Mouse (Mus musculus): Measurements from ENCODE around the gene Eml4. TPM values are rescaled to one million over a fixed set of nuclear protein-coding genes. Genes with fewer than 3 reads are reported as not detected.
A peak's percentile ranks its signal among the peaks of the same experiment; 100 is the strongest.

The Eml4 gene
- 48.1 and 49.3 TPM in 2 replicates for polyA plus RNA-seq (2014; fragmentation: Nextera tagmentation; extraction: Ambion mirVana)

DNA sequence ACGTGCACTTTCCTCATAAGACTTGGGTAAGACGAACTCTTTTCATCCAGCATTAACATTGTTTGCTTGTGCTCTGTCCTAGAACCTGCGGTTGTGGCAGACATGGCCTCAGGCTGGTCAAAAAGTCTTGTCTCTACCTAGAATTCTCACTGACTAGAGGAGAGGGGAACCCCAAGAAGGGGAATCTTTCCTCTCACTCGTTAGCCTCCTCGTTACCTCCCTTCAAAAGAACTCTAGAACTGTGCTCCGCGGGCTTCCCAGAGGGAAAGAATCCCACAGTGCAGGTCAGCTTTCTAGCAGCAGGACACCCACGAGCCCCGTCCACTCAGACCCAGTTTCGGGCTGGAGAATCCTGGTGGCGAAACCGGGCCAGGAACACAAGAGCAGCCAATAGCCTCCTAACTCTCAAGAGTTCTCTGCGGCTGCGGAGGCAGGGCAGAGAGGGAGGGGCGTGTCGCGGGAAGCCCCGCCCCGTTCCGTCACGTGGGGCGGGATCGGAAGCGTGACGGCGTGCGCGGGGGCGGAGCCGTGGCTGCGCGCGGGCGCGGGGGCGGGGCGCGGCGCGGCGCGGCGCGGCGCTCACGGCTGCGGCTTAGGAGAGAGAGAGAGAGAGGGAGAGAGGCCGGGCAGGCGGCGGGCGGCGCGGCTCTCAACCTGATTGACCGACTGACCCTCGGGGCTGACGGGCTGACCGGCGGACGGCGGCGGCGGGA is at the start of gene Eml4:
Eml4 (plus strand) TSS at position 553 of the 713 bp plus-strand sequence.
- 1% methylated on average over 51 of the region's 62 CpGs for WGBS
- H3K9ac ChIP-seq (ENCODE audit: low read length), result peak within 1 kb of the TSS; percentile 88
- H3K9me3 ChIP-seq (ENCODE audit: control insufficient read depth, low read length), result no peaks in the 10 kb centered on the region
- ATAC-seq (replicated peaks; ENCODE audit: low FRiP score), result peak; percentile 94
- no peaks in the 10 kb centered on the region for H3K36me3 ChIP-seq (ENCODE audit: control insufficient read depth, insufficient read depth, low read length)
- no peaks in the 10 kb centered on the region for H3K4me1 ChIP-seq (replicated peaks; ENCODE audit: control insufficient read depth, insufficient read depth, low read length)
- H3K27ac ChIP-seq (ENCODE audit: low read depth, low read length), result peak within 1 kb of the TSS; percentile 67
- H3K4me2 ChIP-seq (ENCODE audit: low read depth, low read length, severe bottlenecking), result peak within 1 kb of the TSS; percentile 70
- DNase-seq (ENCODE audit: low spot score), result peak; percentile 96
- no peaks in the 10 kb centered on the region for H3K27me3 ChIP-seq (ENCODE audit: control insufficient read depth, insufficient read depth, low read length)
- H3K4me3 ChIP-seq (ENCODE audit: low read depth, low read length), result peak within 1 kb of the TSS; percentile 89

DNA sequence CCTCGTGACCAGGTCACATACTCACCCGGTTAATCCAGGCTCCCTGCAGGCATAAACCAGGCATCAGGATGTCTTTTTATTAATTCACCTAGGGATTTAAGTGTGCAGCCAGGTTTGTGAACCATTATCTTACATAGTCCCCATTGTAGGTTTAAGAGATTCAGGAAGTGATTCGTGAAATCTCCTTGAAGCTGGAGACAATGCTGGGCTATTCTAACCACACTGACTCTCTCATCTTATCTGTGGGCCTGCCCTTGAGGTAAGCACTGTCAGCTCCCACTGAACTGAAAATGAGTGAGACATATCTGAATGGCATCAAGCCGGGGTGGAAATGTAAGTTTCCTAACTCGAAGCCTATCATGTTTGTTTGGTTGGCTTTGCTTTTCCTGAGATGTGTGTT is 49.3 kb upstream of the Eml4 start:
- WGBS, result 77% methylated on average over 5 of the region's 5 CpGs
- ATAC-seq (replicated peaks; ENCODE audit: low FRiP score) (no peak), DNase-seq (ENCODE audit: low spot score) (no peak)
- H3K4me2 ChIP-seq (ENCODE audit: low read depth, low read length, severe bottlenecking), result no peak overlapping the region
- H3K4me1 ChIP-seq (replicated peaks; ENCODE audit: control insufficient read depth, insufficient read depth, low read length), result no peaks in the 10 kb centered on the region
- no peak overlapping the region for H3K9ac ChIP-seq (ENCODE audit: low read length)
- no peak overlapping the region for H3K4me3 ChIP-seq (ENCODE audit: low read depth, low read length)
- H3K27me3 ChIP-seq (ENCODE audit: control insufficient read depth, insufficient read depth, low read length), result no peaks in the 10 kb centered on the region
- no peak overlapping the region for H3K27ac ChIP-seq (ENCODE audit: low read depth, low read length)
- no peaks in the 10 kb centered on the region for H3K36me3 ChIP-seq (ENCODE audit: control insufficient read depth, insufficient read depth, low read length)
- no peaks in the 10 kb centered on the region for H3K9me3 ChIP-seq (ENCODE audit: control insufficient read depth, low read length)

DNA sequence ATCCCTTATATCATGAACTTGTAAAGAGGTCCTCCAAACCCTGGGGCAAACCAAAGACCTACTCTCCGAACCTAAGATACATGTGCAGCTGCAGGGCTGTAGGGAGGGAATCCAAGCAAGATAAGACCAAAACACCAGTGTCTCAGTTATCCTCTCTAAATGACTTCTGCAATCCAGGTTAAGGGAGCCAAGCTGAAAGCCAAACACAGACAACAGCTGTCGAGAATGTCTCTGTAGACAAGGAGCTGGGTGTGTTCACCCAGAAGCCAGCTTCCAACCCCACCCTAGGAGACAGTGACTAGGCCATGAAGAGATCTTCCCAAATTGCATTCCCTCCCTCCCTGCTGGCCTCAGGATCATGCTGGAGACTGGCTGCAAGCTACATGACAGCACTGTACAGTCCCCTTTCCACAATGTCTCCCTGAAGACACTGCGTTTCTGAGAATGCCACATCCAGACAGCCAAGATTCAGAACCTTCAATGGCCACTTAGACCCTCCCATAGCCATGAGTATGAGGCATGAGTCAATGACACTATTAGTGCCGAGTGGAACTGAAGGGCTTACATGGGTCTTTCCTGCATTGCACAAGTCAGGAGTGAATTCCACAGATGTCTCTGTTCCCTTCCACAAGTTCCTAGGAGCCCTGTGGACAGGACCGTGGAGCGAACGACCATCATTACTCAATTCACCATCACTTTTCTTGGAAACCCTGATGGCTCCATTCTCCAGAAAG is 46.5 kb upstream of the Eml4 start:
- DNase-seq (ENCODE audit: low spot score) (no peak), ATAC-seq (replicated peaks; ENCODE audit: low FRiP score) (no peak)
- H3K4me2 ChIP-seq (ENCODE audit: low read depth, low read length, severe bottlenecking), result no peak overlapping the region
- no peaks in the 10 kb centered on the region for H3K4me1 ChIP-seq (replicated peaks; ENCODE audit: control insufficient read depth, insufficient read depth, low read length)
- no peaks in the 10 kb centered on the region for H3K27me3 ChIP-seq (ENCODE audit: control insufficient read depth, insufficient read depth, low read length)
- no peaks in the 10 kb centered on the region for H3K36me3 ChIP-seq (ENCODE audit: control insufficient read depth, insufficient read depth, low read length)
- H3K9me3 ChIP-seq (ENCODE audit: control insufficient read depth, low read length), result no peaks in the 10 kb centered on the region
- 92% methylated on average over 7 of the region's 7 CpGs for WGBS
- no peak overlapping the region for H3K9ac ChIP-seq (ENCODE audit: low read length)
- H3K27ac ChIP-seq (ENCODE audit: low read depth, low read length), result no peak overlapping the region
- no peak overlapping the region for H3K4me3 ChIP-seq (ENCODE audit: low read depth, low read length)

DNA sequence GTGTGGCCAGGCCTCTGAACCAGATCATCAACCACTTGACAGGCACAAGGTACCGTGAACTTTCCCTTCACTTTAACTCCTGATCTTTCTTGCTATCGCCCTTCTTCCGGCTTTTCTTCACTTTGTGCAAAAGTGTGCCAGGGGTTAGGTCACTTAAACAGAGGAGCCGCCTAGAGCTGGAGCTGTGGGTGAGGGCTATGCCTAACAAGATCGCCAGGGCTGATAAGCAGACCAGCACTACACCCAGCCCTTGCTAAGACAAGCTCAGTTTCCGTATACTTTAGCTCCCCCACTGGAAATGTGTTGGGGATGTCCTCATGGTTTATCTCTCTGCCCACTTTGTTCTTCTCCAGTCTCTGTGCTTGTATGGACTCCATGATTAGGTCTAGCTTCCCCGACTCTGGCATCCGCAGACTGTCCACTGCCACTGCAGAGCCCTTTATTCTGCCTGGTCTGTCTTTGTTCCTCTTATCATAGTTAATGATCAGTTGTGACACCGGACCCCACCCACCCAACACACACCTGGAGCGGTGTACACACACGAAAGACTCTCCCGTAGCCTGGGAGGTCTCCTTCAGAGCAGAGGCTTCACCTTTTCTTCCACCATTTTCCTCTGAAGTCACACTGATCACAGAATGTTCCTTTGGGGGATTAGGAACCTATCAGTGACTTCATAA is 43.6 kb upstream of the Eml4 start:
- H3K4me2 ChIP-seq (ENCODE audit: low read depth, low read length, severe bottlenecking), result no peak overlapping the region
- ATAC-seq (replicated peaks; ENCODE audit: low FRiP score), result no peak
- DNase-seq (ENCODE audit: low spot score), result no peak
- H3K4me3 ChIP-seq (ENCODE audit: low read depth, low read length), result no peak overlapping the region
- H3K9me3 ChIP-seq (ENCODE audit: control insufficient read depth, low read length), result no peaks in the 10 kb centered on the region
- no peaks in the 10 kb centered on the region for H3K27me3 ChIP-seq (ENCODE audit: control insufficient read depth, insufficient read depth, low read length)
- H3K9ac ChIP-seq (ENCODE audit: low read length), result no peak overlapping the region
- no peak overlapping the region for H3K27ac ChIP-seq (ENCODE audit: low read depth, low read length)
- H3K4me1 ChIP-seq (replicated peaks; ENCODE audit: control insufficient read depth, insufficient read depth, low read length), result peaks cover under 1% of the 10 kb centered on the region; the same call in 1 of the 2 replicates
- H3K36me3 ChIP-seq (ENCODE audit: control insufficient read depth, insufficient read depth, low read length), result no peaks in the 10 kb centered on the region
- 88% methylated on average over 12 of the region's 12 CpGs for WGBS

DNA sequence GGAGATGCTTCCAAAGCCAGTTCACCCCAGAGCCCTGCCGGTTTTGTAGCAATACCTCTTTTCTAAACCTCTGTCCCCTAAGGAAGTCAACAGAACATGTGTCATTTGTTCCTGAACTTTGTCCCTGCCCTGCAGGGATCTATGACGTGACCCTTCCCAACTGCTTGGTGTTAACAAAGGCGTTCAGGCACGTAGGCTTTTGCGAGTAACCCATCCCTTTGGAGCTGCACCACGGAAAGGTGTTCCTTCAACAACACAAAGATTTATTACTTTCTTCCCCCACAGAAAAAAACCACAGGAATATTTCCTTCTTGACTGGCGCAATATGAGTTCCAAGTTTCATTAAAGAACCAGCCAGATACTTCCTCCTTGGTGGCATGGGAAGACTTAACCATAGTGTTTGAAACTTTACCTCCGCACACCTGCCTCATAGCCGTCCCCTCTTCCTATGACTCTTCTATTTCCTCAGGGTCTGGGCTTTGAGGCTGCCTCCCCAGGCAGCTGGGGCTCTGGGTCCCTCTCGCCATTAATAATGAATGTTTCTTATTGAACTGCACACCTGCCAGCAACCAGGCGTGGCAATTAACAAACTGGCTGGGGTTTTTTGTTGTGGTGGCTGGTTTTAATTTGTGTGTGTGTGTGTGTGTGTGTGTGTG is 43.0 kb upstream of the Eml4 start:
- peaks cover 5% of the 10 kb centered on the region; the same call in 1 of the 2 replicates for H3K4me1 ChIP-seq (replicated peaks; ENCODE audit: control insufficient read depth, insufficient read depth, low read length)
- 68% methylated on average over 11 of the region's 11 CpGs for WGBS
- no peak overlapping the region for H3K9ac ChIP-seq (ENCODE audit: low read length)
- H3K4me2 ChIP-seq (ENCODE audit: low read depth, low read length, severe bottlenecking), result no peak overlapping the region
- no peaks in the 10 kb centered on the region for H3K36me3 ChIP-seq (ENCODE audit: control insufficient read depth, insufficient read depth, low read length)
- no peak overlapping the region for H3K27ac ChIP-seq (ENCODE audit: low read depth, low read length)
- no peak for DNase-seq (ENCODE audit: low spot score)
- H3K4me3 ChIP-seq (ENCODE audit: low read depth, low read length), result no peak overlapping the region
- no peak for ATAC-seq (replicated peaks; ENCODE audit: low FRiP score)
- no peaks in the 10 kb centered on the region for H3K27me3 ChIP-seq (ENCODE audit: control insufficient read depth, insufficient read depth, low read length)
- H3K9me3 ChIP-seq (ENCODE audit: control insufficient read depth, low read length), result no peaks in the 10 kb centered on the region

DNA sequence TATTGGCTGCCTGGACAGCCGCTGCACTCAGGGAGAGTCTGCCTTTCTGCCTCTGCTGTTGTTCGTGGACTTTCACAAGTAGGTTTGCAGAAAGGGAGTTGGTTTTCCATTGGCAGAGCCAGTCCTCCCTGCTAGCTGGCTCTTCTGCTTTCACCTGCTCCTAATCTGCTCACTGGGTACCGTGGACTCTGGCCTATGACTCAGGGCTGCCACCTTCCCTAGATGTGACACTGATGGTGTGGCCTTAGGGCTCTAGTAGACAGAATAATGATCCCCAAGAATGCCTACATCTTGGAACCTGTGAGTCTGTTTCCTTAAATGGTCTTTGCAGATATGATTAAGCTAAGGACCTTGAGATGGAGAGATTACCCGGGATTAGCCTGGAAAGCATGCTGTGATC is 42.3 kb upstream of the Eml4 start:
- WGBS, result 39% methylated on average over 4 of the region's 4 CpGs

DNA sequence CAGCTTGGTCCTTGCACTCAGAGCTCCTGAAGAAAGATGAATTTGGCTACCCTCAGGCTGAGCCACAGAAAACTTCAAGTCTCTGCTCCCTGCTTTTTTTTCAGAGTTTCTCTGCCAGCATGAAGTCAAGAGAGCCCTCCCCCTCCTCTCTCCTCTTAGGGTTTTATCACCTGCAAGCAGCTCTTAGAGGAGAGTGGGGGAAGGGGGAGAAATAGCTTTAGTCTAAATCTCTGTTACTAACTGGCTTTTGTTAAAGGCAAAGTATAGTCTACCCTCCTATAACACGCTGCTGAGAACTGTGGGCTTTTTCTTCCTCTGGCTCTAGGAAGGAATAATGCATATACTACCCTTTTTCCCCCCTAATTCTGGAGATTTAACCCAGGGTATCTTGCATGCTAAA is 41.5 kb upstream of the Eml4 start:
- no peak overlapping the region for H3K9ac ChIP-seq (ENCODE audit: low read length)
- no peak overlapping the region for H3K27ac ChIP-seq (ENCODE audit: low read depth, low read length)
- ATAC-seq (replicated peaks; ENCODE audit: low FRiP score) (no peak), DNase-seq (ENCODE audit: low spot score) (no peak)
- no peaks in the 10 kb centered on the region for H3K9me3 ChIP-seq (ENCODE audit: control insufficient read depth, low read length)
- 3% methylated on average over 1 of the region's 1 CpGs for WGBS
- peaks cover 5% of the 10 kb centered on the region; the same call in 1 of the 2 replicates for H3K4me1 ChIP-seq (replicated peaks; ENCODE audit: control insufficient read depth, insufficient read depth, low read length)
- H3K27me3 ChIP-seq (ENCODE audit: control insufficient read depth, insufficient read depth, low read length), result no peaks in the 10 kb centered on the region
- no peak overlapping the region for H3K4me3 ChIP-seq (ENCODE audit: low read depth, low read length)
- no peaks in the 10 kb centered on the region for H3K36me3 ChIP-seq (ENCODE audit: control insufficient read depth, insufficient read depth, low read length)
- no peak overlapping the region for H3K4me2 ChIP-seq (ENCODE audit: low read depth, low read length, severe bottlenecking)

More for the DNA sequence above, 42.3 kb upstream of the Eml4 start:
- Histone ChIP-seq H3K9ac (ENCODE audit: low read length) (no peak overlapping the region), H3K4me2 (ENCODE audit: low read depth, low read length, severe bottlenecking) (no peak overlapping the region), H3K4me1 (replicated peaks; ENCODE audit: control insufficient read depth, insufficient read depth, low read length) (peaks cover 5% of the 10 kb centered on the region; the same call in 1 of the 2 replicates), H3K27me3 (ENCODE audit: control insufficient read depth, insufficient read depth, low read length) (no peaks in the 10 kb centered on the region), H3K27ac (ENCODE audit: low read depth, low read length) (no peak overlapping the region), H3K4me3 (ENCODE audit: low read depth, low read length) (no peak overlapping the region), H3K36me3 (ENCODE audit: control insufficient read depth, insufficient read depth, low read length) (no peaks in the 10 kb centered on the region), H3K9me3 (ENCODE audit: control insufficient read depth, low read length) (no peaks in the 10 kb centered on the region)
- DNase-seq (ENCODE audit: low spot score) (no peak), ATAC-seq (replicated peaks; ENCODE audit: low FRiP score) (no peak)

DNA sequence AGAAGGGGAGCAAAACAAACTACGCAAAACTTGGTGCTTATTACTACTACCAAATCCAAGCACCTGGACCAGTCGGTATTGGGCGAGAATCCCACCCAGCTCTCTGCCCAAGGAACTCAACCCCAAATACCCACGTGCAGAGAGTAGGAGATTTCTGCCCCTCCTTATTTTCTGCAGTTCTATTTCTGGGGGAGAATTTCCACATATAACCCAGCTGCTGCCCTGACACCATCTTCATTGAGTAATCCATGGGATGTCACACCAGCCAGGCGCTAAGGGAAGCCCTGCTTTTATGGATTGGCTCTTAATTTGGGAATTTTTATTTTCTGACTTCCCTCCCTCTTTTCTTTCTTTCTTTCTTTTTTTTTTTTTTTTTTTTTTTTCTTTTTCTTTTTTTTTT is 38.9 kb upstream of the Eml4 start:
- no peak overlapping the region for H3K4me2 ChIP-seq (ENCODE audit: low read depth, low read length, severe bottlenecking)
- no peak overlapping the region for H3K27ac ChIP-seq (ENCODE audit: low read depth, low read length)
- no peaks in the 10 kb centered on the region for H3K27me3 ChIP-seq (ENCODE audit: control insufficient read depth, insufficient read depth, low read length)
- 57% methylated on average over 5 of the region's 5 CpGs for WGBS
- peaks cover 5% of the 10 kb centered on the region; the same call in 1 of the 2 replicates for H3K4me1 ChIP-seq (replicated peaks; ENCODE audit: control insufficient read depth, insufficient read depth, low read length)
- H3K4me3 ChIP-seq (ENCODE audit: low read depth, low read length), result no peak overlapping the region
- no peak overlapping the region for H3K9ac ChIP-seq (ENCODE audit: low read length)
- no peaks in the 10 kb centered on the region for H3K36me3 ChIP-seq (ENCODE audit: control insufficient read depth, insufficient read depth, low read length)
- ATAC-seq (replicated peaks; ENCODE audit: low FRiP score) (no peak), DNase-seq (ENCODE audit: low spot score) (no peak)
- H3K9me3 ChIP-seq (ENCODE audit: control insufficient read depth, low read length), result no peaks in the 10 kb centered on the region

All from forebrain, embryonic 11.5 days (tissue).